Mouse (Mus musculus): ENCODE measurements around the gene Mak.

GRCm38 (mm10) chr13:41000140-41000925, 79.2 kb downstream of the Mak start:
- TF ChIP-seq CTCF (IDR thresholded peaks at IDR 0.05; ENCODE audit: control insufficient read depth, insufficient read depth, insufficient replicate concordance, low read depth, low read length) = no peak
- no peak for TF ChIP-seq POLR2A (IDR thresholded peaks at IDR 0.05; ENCODE audit: control insufficient read depth, low read depth, low read length)
